Mouse (Mus musculus): ENCODE results near the gene Celf5.

GRCm38 (mm10) chr10:81500032-81500431 is 17.5 kb upstream of the Celf5 start, which contains the start of gene S1pr4:
- TF ChIP-seq POLR2A (IDR thresholded peaks at IDR 0.05; ENCODE audit: extremely low read depth, insufficient read depth, low read length) (no peak), CTCF (IDR thresholded peaks at IDR 0.05; ENCODE audit: extremely low read depth, insufficient read depth, low read length) (no peak)

All from cortical plate, adult 2 months (tissue).